Mouse (Mus musculus) liver, postnatal 0 days (tissue): ENCODE data around the gene Cul9.

Source experiments
- CTCF ChIP-seq: sonication (generic); IDR thresholded peaks from 2 replicates; pipeline ENCODE4 v1.5.1; 2016; ENCODE audit warnings: antibody characterized with exemption, low read depth
- EP300 ChIP-seq: IDR thresholded peaks from 2 replicates; pipeline ENCODE4 v1.6.1; 2016; ENCODE audit warnings: antibody characterized with exemption, low read depth, mild to moderate bottlenecking

DNA sequence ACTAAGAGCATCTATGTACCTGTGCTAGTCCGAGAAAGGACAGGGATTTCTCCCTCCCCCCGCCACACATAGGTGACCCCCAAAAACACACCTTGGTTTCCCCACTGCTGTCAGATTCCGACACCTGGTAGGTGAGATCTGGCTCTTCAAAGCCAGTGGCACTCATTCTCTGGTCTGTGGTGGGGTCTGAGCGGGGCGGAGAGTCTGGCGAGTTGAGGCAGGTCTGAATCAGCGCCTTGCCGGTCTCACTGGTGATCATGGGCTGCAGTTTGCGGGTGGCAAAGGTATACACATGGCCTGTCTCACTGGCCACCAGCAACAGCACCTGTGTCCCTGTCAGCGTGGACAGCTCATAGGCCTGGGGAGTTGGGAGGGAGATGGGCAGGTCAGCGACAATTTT, 7.3 kb upstream of the Cul9 start:
- TF ChIP-seq EP300 (no peak), CTCF (no peak)
